Mouse (Mus musculus) heart, adult 2 months (tissue): ENCODE measurements around the gene Wars. TPM values are rescaled to one million over a fixed set of nuclear protein-coding genes. Genes with fewer than 3 reads are reported as not detected.
A peak's percentile ranks its signal among the peaks of the same experiment; 100 is the strongest.

Experiments used
- DNase-seq, 2 experiments: peaks; one replicate each; pipeline ENCODE4 v3.0.0; 2021
- H3K27ac ChIP-seq: fragments of 200-600 bp; 2 replicates; pipeline ENCODE4 v1.8.1; 2022
- H3K27me3 ChIP-seq: fragments of 200-500 bp; 2 replicates; pipeline ENCODE4 v1.6.1; 2012; ENCODE audit warnings: mild to moderate bottlenecking, low read length, inconsistent platforms, mixed read lengths; ENCODE audit not compliant: control insufficient read depth, insufficient read depth
- H3K36me3 ChIP-seq: fragments of 200-500 bp; 2 replicates; pipeline ENCODE4 v1.6.1; 2012; ENCODE audit warnings: low read length, inconsistent platforms; ENCODE audit not compliant: control insufficient read depth, insufficient read depth
- H3K4me1 ChIP-seq: fragments of 200-500 bp; 2 replicates; pipeline ENCODE4 v1.6.1; 2011; ENCODE audit warnings: low read length; ENCODE audit not compliant: control insufficient read depth, insufficient read depth
- H3K4me3 ChIP-seq: fragments of 200-600 bp; 2 replicates; pipeline ENCODE4 v1.8.1; 2022
- H3K79me2 ChIP-seq: fragments of 200-500 bp; replicated peaks from 2 replicates; pipeline ENCODE4 v1.6.1; 2012; ENCODE audit warnings: mild to moderate bottlenecking, inconsistent platforms, low read length, moderate library complexity, mixed read lengths; ENCODE audit not compliant: control insufficient read depth, insufficient read depth
- H3K9ac ChIP-seq: fragments of 200-500 bp; 2 replicates; pipeline ENCODE4 v1.6.1; 2012; ENCODE audit warnings: low read depth, mild to moderate bottlenecking, control low read depth, inconsistent platforms, low read length, mixed read lengths
- CTCF ChIP-seq: fragments of 200-600 bp; IDR thresholded peaks from 2 replicates; pipeline ENCODE4 v1.8.1; 2022; ENCODE audit warnings: antibody characterized with exemption, mild to moderate bottlenecking, moderate library complexity
- EP300 ChIP-seq: fragments of 200-500 bp; IDR thresholded peaks from 2 replicates; pipeline ENCODE4 v1.6.1; 2011; ENCODE audit warnings: low read depth, low read length, control low read depth; ENCODE audit not compliant: insufficient read depth
- POLR2A ChIP-seq: fragments of 200-500 bp; IDR thresholded peaks from 2 replicates; pipeline ENCODE4 v1.6.1; 2011; ENCODE audit warnings: mild to moderate bottlenecking, low read depth, low read length, control low read depth; ENCODE audit not compliant: insufficient read depth
- WGBS: fragments of 180-500 bp; shearing (Covaris S2); methylation state at CpG from one replicate; pipeline ENCODE4 v1.1.7; 2018; 5-methylcytosine and 5-hydroxymethylcytosine counted together
- intact Hi-C: fragments of 180-260 bp; cut with DNase I; formaldehyde crosslinking; loops from one replicate; pipeline ENCODE4 v1.15.1; 2025
- polyA plus RNA-seq: library from polyadenylated mRNA; depleted of rRNA; stranded (reverse); fragments of >200 nt; gene quantifications from 2 replicates; pipeline ENCODE4 v1.2.3, GENCODE M21; 2012
- total RNA-seq, 2 experiments: library from RNA; stranded (reverse); gene quantifications; 2 replicates each; pipeline ENCODE4 v1.2.3; 2021

Wars gene
- total and polyA plus RNA-seq, 3 experiments = 29.8 to 43.6 (median 42.4) TPM

- Histone ChIP-seq H3K4me1 (no peaks in the 10 kb centered on the region), H3K27me3 (no peaks in the 10 kb centered on the region), H3K4me3 (no peak overlapping the region), H3K36me3 (no peaks in the 10 kb centered on the region), H3K27ac (no peak overlapping the region), H3K9ac (no peak overlapping the region), H3K79me2 (no peaks in the 10 kb centered on the region)
- intact Hi-C loops = loop anchor here (10.0 kb wide), 1 partner anchor 699 kb away; the partner anchor contains the start of gene Rtl1
- 82% methylated on average over 14 of the region's 14 CpGs for WGBS
- DNase-seq = no peak
- TF ChIP-seq EP300 = no peak
- no peak for TF ChIP-seq CTCF
- TF ChIP-seq POLR2A = no peak
Measured at GRCm38 (mm10) chr12:108905620-108906302, 11.8 kb upstream of the Wars start.

- H3K4me3 ChIP-seq = no peak overlapping the region
- H3K9ac ChIP-seq = no peak overlapping the region
- no peaks in the 10 kb centered on the region for H3K4me1 ChIP-seq
- 70% methylated on average over 8 of the region's 8 CpGs for WGBS
- no peak overlapping the region for H3K27ac ChIP-seq
- no peak for DNase-seq
- intact Hi-C loops = loop anchor here (1.0 to 10.0 kb wide), 4 partner anchors 490 to 1493 kb away; partner anchors contain the start of gene Rtl1
- H3K36me3 ChIP-seq = no peaks in the 10 kb centered on the region
- no peaks in the 10 kb centered on the region for H3K79me2 ChIP-seq
- no peaks in the 10 kb centered on the region for H3K27me3 ChIP-seq
- TF ChIP-seq POLR2A (no peak), CTCF (no peak), EP300 (no peak)
Measured at GRCm38 (mm10) chr12:108904276-108904653, 10.3 kb upstream of the Wars start.

- TF ChIP-seq EP300 (0 out of 2 replicates have a peak, but pooled peaks have one; percentile 7), CTCF (peak; percentile 87), POLR2A (no peak)
- H3K27ac ChIP-seq = no peak overlapping the region
- no peak overlapping the region for H3K4me3 ChIP-seq
- 88% methylated on average over 8 of the region's 8 CpGs for WGBS
- H3K27me3 ChIP-seq = no peaks in the 10 kb centered on the region
- H3K9ac ChIP-seq = no peak overlapping the region
- H3K4me1 ChIP-seq = no peaks in the 10 kb centered on the region
- H3K79me2 ChIP-seq = no peaks in the 10 kb centered on the region
- H3K36me3 ChIP-seq = no peaks in the 10 kb centered on the region
- DNase-seq = peak in 1 of 2 experiments; percentile 42
- intact Hi-C loops = loop anchor here (1.0 to 10.0 kb wide), 4 partner anchors 491 to 1494 kb away; partner anchors contain the start of gene Rtl1
Measured at GRCm38 (mm10) chr12:108903600-108904275, 9.8 kb upstream of the Wars start.

GRCm38 (mm10) chr12:108902940-108903339 is 9.0 kb upstream of the Wars start:
- no peaks in the 10 kb centered on the region for H3K79me2 ChIP-seq
- H3K4me1 ChIP-seq = no peaks in the 10 kb centered on the region
- no peak overlapping the region for H3K27ac ChIP-seq
- intact Hi-C loops = loop anchor here (5.0 to 10.0 kb wide), 3 partner anchors 702 to 1494 kb away; partner anchors contain the start of gene Rtl1
- DNase-seq = peak; percentile 55 to 62
- H3K9ac ChIP-seq = no peak overlapping the region
- TF ChIP-seq CTCF (peak; percentile 87), POLR2A (no peak), EP300 (0 out of 2 replicates have a peak, but pooled peaks have one; percentile 55)
- H3K36me3 ChIP-seq = no peaks in the 10 kb centered on the region
- H3K27me3 ChIP-seq = no peaks in the 10 kb centered on the region
- no peak overlapping the region for H3K4me3 ChIP-seq
- WGBS = 13% methylated on average over 8 of the region's 8 CpGs

GRCm38 (mm10) chr12:108901346-108901745 is 7.4 kb upstream of the Wars start:
- TF ChIP-seq CTCF (no peak), EP300 (no peak), POLR2A (no peak)
- WGBS = 32% methylated on average over 5 of the region's 5 CpGs
- DNase-seq = no peak
- H3K36me3 ChIP-seq = no peaks in the 10 kb centered on the region
- no peaks in the 10 kb centered on the region for H3K27me3 ChIP-seq
- intact Hi-C loops = loop anchor here (5.0 to 10.0 kb wide), 3 partner anchors 703 to 1496 kb away; partner anchors contain the start of gene Rtl1
- H3K4me3 ChIP-seq = no peak overlapping the region
- H3K4me1 ChIP-seq = no peaks in the 10 kb centered on the region
- no peak overlapping the region for H3K9ac ChIP-seq
- H3K27ac ChIP-seq = no peak overlapping the region
- no peaks in the 10 kb centered on the region for H3K79me2 ChIP-seq

GRCm38 (mm10) chr12:108896006-108896405 is 2.0 kb upstream of the Wars start:
- Histone ChIP-seq H3K27me3 (no peaks in the 10 kb centered on the region), H3K9ac (no peak overlapping the region), H3K36me3 (no peaks in the 10 kb centered on the region), H3K4me1 (peaks cover 2% of the 10 kb centered on the region), H3K79me2 (no peaks in the 10 kb centered on the region), H3K4me3 (no peak overlapping the region), H3K27ac (no peak overlapping the region)
- DNase-seq = no peak
- 46% methylated on average over 3 of the region's 3 CpGs for WGBS
- TF ChIP-seq CTCF (peak; percentile 68), EP300 (no peak), POLR2A (no peak)
- intact Hi-C loops = no loop called here
